Mouse (Mus musculus): ENCODE measurements around the gene Cds1.

Cds1 gene

GRCm38 (mm10) chr5:101776528-101776927 is 11.6 kb downstream of the Cds1 start:
- DNase-seq (ENCODE audit: low spot score): no peak

DNA sequence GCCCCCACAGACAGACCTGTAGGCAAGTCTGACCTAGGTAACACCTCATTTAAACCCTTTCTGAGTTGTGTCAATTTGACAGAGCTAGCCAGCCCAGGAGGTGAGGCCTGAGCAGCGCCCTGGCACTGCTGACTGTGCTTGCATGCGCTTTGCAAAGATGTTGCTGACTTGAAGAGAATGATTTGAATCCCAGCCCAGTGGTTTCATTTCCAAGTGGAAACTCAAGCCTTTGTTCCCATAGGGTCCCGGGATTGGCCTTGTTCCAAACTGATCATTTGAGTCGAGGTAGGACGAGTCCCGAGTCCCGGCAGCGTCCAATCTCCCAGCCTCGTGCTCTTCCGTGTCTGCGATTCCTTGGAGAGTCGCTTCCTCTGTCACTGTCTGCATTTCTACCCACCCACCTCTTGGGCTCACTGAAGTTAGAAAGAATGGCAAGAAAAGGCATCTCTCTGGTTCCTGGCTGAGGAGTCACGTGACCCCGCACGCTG is 14.5 kb downstream of the Cds1 start:
- DNase-seq (ENCODE audit: low spot score): no peak

DNA sequence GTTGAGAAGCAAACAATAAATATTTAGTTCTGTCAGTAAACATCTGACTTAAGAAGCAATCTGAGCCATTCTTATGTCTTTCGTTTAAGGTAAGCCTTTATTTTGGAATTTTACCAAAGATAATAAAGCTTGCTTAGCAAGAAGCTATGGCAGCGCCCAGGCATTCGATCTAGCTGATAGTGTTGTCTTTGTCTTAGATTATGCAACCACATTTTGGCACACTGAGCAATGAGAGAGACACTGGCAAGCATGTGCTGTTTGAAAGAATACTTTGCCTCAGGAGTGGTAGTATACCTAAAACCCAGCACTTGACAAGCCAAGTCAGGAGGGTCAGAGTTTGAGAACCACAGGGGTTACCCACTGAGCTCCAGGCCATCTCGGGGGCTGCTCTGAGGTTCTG is 16.0 kb downstream of the Cds1 start:
- no peak for DNase-seq (ENCODE audit: low spot score)

DNA sequence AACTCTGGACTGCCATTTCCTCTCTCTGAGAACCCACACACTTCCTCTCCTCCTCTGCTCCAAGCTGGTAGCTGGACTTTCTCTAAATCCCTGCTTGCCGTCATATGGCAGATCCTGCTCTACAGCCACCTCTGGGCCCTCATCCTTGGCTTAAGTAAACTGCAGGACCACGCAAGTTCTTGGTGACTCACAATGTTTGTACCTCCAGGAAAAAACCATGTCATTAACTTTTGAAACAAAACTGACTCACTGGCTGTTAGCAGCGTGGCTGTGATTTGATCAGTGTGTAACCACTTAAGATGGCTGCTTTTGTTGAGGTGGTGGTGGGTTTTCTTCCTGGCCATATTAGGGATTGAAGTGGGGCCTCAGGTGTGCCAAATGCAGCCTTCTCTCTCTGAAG is 19.4 kb downstream of the Cds1 start:
- no peak for DNase-seq (ENCODE audit: low spot score)

DNA sequence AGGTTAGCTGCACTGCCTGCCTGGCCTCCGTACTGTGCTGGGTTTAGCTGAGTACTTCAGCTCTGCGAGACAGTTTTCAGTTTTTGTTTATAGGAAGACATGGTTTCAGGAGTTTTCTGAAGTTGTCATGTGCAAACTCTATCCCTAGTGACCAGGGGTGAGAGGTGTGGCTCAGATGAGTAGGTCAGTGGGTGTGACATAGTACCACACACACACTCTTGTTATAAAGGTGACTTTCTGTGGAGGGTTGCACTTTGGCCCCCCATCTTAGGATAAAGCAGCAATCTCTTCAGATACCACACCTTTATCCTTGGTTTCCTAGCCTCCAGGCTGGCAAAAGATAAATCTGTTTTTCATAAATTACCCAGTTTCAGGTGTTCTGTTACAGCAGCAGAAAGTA is 19.9 kb downstream of the Cds1 start:
- no peak for DNase-seq (ENCODE audit: low spot score)

DNA sequence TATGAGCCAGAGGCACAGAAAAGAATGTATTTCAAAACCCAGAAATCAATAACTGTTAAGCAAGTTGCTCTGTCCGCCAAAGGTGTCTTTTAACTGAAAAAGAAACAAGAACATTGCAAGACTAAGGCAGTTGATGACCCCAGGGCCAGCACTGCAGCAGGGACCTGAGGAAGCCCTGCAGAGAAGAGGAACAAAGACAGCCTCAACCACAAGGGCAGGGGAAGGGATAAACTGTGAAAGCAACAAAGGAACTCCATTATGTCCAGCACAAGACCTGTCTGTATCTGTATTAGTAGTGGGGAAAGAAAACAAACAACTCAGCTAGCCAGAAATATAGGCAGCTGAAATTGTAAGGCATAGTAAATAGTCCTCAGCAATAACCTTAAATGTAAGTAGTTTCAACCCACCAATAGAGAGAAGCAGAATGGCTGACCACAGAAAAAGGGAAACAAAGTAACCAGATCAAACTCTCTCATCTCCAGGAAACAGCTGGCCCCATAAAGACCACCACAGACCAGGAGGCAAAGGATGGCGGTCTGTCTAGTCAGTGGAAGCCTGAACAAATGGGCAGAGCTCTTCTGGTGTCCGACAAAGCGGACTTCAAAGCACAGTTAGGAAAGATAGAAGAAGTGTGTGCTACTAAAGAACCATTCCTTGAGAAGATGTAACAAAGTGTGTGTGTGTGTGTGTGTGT is 21.1 kb downstream of the Cds1 start:
- no peak for DNase-seq (ENCODE audit: low spot score)

DNA sequence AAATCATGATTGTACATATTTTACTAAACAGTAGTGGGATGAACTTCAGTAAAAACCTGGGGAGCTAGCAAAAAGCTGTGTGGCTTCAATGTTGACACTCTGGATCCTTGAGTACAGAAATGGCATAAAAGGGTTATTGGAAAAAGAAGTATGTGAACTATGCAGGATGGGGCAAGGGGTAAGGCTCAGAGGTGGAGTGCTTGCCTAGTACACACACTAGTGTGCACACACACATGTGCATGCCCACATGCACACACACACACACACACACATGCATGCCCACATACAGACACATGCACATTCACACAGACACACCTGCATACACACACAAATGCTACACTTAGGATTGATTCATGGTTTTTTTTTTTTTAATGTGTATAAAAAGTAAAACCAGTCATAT is 24.8 kb downstream of the Cds1 start:
- DNase-seq (ENCODE audit: low spot score): no peak

- no peak for DNase-seq (ENCODE audit: low spot score)
Measured at GRCm38 (mm10) chr5:101790560-101790959, 25.6 kb downstream of the Cds1 start.

DNA sequence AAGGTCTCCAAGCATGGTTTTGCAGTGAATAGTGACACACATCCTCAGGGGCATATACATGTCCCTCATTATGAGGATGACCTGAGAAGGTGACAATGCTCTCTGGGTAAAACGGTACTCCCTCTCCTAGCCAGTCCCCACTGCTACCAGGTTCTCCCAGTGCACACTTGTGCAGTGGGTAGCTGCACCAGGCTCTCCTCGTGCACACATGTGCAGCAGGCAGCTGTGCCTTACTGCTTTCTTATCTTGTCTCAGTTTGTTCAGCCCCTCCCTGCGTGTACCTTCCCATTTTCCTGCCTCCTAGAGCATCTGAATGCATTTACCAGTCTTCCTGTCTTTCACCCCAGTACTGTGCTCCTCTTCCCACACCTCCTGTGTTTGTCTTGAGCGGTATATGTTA is 27.7 kb downstream of the Cds1 start:
- no peak for DNase-seq (ENCODE audit: low spot score)

GRCm38 (mm10) chr5:101801891-101802290 is 37.0 kb downstream of the Cds1 start:
- no peak for DNase-seq (ENCODE audit: low spot score)

DNA sequence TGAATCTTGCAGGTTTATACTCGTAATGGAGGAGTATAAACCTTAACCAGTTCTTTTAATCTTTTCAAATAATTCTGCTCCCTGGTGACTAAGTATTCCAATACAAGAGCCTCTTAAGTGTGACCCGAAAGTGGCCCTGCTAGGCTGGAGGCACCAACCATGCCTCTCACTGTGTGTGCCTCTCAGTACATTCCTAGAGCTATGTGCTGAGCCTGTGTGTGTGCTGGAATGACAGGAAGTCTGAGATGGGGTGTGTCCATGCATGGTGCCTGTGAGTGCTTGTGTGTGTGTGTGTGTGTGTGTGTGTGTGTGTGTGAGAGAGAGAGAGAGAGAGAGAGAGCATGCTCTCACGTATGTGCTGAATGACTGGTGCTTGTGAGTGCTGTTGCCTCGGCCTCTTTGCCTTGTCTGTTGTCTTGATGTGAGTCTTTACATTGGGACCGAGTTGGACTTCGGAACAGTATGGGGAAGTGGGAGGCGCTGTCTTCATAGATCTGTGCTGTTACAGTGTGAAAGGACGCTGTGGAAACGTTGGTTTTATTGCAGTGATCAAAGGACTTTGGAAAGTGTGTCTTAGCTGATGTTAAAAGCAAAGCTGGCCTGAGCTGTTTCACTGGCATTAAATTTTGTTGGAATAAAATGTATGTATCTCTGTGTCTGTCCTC is 37.6 kb downstream of the Cds1 start:
- no peak for DNase-seq (ENCODE audit: low spot score)

DNA sequence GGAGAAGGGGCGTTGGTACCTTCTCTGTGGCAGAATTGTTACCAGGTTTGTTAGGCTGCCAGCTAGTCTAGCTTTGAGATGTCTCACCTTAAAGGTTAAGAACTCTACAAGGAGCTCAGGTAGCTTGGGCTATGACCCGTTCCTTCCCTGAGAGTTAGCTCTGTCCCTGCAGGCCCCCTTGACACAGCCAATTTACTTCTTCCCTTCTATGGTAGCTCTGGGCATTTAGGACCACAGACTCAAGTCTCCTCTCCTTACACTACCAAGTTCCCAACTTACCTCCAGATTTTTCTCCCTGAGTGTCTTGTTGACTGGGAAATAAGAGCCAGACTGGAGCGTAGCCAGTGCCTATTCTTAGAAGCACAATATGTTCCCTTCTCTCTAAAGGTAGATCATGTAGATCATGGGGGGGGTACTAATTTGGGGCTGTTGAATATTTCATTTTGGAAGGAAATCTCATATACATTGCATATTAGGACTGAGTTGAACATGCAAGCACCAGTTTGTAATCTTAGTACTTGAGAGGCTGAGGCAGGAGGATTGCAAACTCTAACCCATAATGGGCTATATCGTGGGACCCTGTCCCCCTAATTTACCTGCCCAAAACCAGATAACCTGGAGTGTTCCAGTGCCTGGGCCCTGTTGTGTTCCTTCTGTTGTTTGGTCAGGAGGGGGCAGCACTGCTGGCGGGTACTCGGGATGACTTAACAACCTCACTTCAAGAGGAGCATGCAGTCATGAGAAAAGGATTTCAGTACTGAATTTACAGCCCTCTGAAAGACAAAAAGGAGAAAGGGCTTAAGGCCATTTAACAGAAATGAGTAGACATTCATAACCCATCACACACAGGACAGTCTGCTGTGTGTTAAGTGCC is 46.6 kb downstream of the Cds1 start:
- DNase-seq (ENCODE audit: low spot score): no peak

DNA sequence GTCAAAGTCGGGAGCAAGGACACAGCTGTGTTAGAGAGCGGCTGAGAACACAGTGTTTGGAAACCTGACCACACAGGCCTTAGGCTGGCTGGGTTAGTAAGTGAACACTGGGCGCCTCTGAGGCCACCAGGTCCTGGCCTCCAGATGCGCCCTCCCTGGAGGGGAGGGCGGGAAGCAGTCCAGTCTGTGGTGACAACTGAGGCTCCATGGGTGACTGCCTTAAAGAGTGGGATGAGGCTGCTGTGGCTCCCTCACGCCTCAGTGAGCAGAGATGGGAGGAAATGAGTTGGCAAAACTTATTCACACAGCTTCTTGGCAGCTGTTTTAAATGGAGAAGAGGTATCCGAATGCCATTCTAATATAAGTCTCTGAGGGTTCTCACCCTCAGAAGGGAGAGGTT is 51.9 kb downstream of the Cds1 start:
- DNase-seq (ENCODE audit: low spot score): no peak

- no peak for DNase-seq (ENCODE audit: low spot score)
Measured at GRCm38 (mm10) chr5:101819216-101819615, 54.3 kb downstream of the Cds1 start.

DNA sequence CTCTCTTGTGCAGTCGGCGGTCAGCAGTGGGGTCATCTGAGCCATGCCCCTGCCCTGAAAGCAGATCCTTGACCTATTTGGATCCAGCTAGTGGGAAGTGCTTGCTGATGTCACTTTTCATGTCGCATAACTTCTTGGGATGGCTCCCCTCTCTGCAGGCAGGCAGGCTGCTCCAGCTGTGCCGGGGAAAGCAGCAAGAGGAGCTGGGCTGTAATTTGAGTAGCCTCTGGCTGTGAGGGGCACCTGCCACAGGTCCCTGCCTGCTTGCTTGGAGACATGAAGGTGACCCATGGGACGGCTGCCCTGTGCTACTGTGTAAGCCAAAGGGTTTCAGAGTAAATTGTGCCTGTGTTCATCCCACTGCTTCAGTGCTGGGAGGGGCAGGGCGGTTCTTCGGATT is 54.9 kb downstream of the Cds1 start:
- no peak for DNase-seq (ENCODE audit: low spot score)

GRCm38 (mm10) chr5:101821052-101821451 is 56.1 kb downstream of the Cds1 start:
- no peak for DNase-seq (ENCODE audit: low spot score)

DNA sequence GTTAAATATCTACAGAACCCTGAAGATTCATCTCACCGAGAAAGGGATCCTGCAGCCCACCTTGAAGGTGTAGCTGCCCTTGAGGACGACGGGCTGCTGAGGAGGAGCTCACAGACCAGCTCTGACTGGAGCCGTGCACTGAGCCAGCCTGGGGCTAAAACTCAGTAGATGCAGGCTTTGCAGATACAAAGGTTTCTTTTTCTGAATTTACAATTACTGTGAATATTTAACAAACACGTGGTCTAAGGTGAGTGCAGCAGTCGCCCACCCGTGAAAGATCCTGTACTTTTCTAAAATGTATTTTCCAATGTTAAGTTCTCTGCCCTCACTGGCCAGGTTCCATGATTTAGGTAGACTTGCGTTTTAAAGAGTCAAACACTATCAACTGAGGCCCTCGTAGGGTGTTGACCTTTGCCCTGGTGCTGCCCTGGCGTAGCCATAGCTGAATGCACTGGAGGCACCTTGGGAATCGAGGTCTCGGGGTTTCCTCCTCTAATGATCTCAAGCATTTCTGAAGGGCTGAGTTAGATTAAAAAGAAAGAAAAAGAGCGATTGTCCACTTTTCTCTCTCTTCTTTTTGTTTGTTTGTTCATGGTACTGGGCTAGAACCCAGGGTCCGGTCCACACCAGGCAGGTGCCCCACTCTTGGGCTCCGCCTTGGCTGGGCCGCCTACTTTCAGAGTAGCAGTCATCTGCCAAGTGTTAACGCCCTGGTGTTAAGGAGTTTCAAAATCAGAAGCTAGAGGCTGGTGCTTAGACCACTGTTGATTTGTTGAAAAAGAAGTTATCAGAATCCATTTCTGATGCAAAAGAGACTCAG is 56.8 kb downstream of the Cds1 start:
- DNase-seq (ENCODE audit: low spot score): no peak

DNA sequence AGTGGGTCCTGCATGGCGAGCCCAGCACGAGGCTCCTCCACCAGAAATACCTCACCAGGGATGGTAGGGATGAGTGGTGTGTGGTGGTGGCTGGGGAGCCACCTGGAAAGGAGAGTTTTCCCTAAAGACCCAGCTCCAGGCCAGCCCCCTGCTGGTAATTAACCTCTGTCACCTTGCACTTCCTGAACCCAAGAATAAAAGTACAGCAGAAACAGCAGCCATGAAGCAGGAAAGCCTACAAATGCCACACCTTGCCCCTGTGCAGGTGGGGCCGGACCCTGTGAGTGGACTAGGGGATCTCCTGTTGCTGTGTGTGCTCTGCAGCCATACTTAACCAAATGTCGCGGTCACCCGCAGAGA is 57.4 kb downstream of the Cds1 start:
- DNase-seq (ENCODE audit: low spot score): no peak

DNA sequence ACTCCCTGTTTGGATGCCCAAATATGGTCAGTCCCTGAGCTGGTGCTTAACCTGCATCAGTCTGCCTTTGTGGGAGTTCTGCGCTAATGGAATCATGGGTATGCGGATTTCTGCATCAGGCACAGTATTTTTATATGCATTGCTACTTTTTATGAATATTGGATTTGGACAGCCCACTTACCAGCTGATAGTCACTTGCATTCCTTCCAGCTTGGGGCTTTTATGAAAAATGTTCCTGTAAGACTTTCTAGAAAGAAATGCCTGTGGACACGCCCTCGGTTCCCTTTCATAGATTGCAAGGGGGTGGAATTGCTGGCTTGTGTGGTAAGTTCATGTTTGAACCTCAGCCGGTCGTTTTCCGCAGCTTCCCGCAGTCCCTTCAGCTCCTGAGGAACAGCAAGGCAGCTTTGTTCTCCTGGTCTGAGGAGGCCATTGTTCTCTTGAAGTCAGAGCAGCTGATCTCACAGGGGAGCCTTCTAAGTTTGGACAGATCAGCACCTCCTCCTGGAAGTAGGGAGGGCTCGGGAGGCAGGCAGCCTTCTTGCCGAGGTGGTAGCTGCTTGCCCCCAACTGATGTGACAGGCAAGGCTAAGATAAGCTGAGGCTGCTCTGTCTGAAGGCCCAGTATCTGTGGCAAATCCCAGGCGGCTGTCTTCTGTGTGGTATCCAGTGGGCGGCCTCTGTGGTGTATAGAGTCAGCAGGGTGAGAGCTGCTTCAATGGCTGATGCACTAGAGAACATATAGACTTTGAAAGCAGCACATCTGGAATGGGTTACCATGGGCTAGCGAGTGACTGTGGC is 60.4 kb downstream of the Cds1 start:
- DNase-seq (ENCODE audit: low spot score): no peak

- no peak for DNase-seq (ENCODE audit: low spot score)
Measured at GRCm38 (mm10) chr5:101826531-101826970, 61.6 kb downstream of the Cds1 start.

- no peak for DNase-seq (ENCODE audit: low spot score)
Measured at GRCm38 (mm10) chr5:101827477-101827876, 62.5 kb downstream of the Cds1 start.
